Mouse (Mus musculus) embryo, embryonic 11.5 days (tissue): ENCODE measurements at regions not wholly inside any gene's neighbourhood (a gene's known extent, or its start where the extent isn't known, plus 50 kb on each side); places are given as distances from the start of the nearest gene placed in this dataset.
"Not testable (repeated sequence)": the region's sequence is repeated elsewhere in the genome, so short reads cannot be mapped to it uniquely, and the experiment has no call there.

Experiments
- DNase-seq: peaks from one replicate; pipeline ENCODE4 v3.0.0-alpha.2; 2012; ENCODE audit warnings: low read depth, low spot score

- no peak for DNase-seq
These were observed 215.9 kb upstream of the Tenm4 start for GRCm38 (mm10) chr7:95955119-95955518.

- DNase-seq = no peak
These were observed 212.0 kb upstream of the Tenm4 start for GRCm38 (mm10) chr7:95959068-95959467.

- DNase-seq = no peak
These were observed 199.2 kb upstream of the Tenm4 start for GRCm38 (mm10) chr7:95971863-95972262.

GRCm38 (mm10) chr7:95974085-95974484, 197.0 kb upstream of the Tenm4 start:
- no peak for DNase-seq

GRCm38 (mm10) chr7:95991250-95992032, 179.6 kb upstream of the Tenm4 start:
- no peak for DNase-seq

GRCm38 (mm10) chr7:95992033-95992516, 179.0 kb upstream of the Tenm4 start:
- no peak for DNase-seq

- DNase-seq = no peak
These were observed 178.5 kb upstream of the Tenm4 start for GRCm38 (mm10) chr7:95992521-95992920.

GRCm38 (mm10) chr7:95997190-95997589, 173.9 kb upstream of the Tenm4 start:
- no peak for DNase-seq

- no peak for DNase-seq
These were observed 171.9 kb upstream of the Tenm4 start for GRCm38 (mm10) chr7:95999189-95999588.

GRCm38 (mm10) chr7:96002401-96002800, 168.6 kb upstream of the Tenm4 start:
- DNase-seq = no peak

- no peak for DNase-seq
These were observed 164.7 kb upstream of the Tenm4 start for GRCm38 (mm10) chr7:96006299-96006698.

- no peak for DNase-seq
These were observed 158.0 kb upstream of the Tenm4 start for GRCm38 (mm10) chr7:96013008-96013407.

- no peak for DNase-seq
These were observed 153.7 kb upstream of the Tenm4 start for GRCm38 (mm10) chr7:96017112-96017884.

- DNase-seq = no peak
These were observed 147.0 kb upstream of the Tenm4 start for GRCm38 (mm10) chr7:96024048-96024447.

GRCm38 (mm10) chr7:96026781-96027418, 144.1 kb upstream of the Tenm4 start:
- no peak for DNase-seq

- no peak for DNase-seq
These were observed 137.4 kb upstream of the Tenm4 start for GRCm38 (mm10) chr7:96033636-96034035.

GRCm38 (mm10) chr7:96035456-96035855, 135.6 kb upstream of the Tenm4 start:
- DNase-seq = no peak

- no peak for DNase-seq
These were observed 131.4 kb upstream of the Tenm4 start for GRCm38 (mm10) chr7:96039628-96040027.

- no peak for DNase-seq
These were observed 129.2 kb upstream of the Tenm4 start for GRCm38 (mm10) chr7:96041806-96042205.

- DNase-seq = no peak
These were observed 119.4 kb upstream of the Tenm4 start for GRCm38 (mm10) chr7:96051631-96052030.

- not testable (repeated sequence) for DNase-seq
These were observed 109.4 kb upstream of the Tenm4 start for GRCm38 (mm10) chr7:96061599-96061998.

- no peak for DNase-seq
These were observed 92.5 kb upstream of the Tenm4 start for GRCm38 (mm10) chr7:96078511-96078910.
